Mouse (Mus musculus) embryonic facial prominence, embryonic 15.5 days (tissue): Measurements from ENCODE around the gene Ddx55. TPM values are rescaled to one million over a fixed set of nuclear protein-coding genes. Genes with fewer than 3 reads are reported as not detected.
"Not testable (repeated sequence)": the region's sequence is repeated elsewhere in the genome, so short reads cannot be mapped to it uniquely, and the experiment has no call there.

Experiments
- ATAC-seq: fragments of 200-750 bp; cut with Nextera tagmentation; 2 replicates; pipeline ENCODE4 v1.8.0; 2017; ENCODE audit warnings: low read depth, moderate TSS enrichment; ENCODE audit not compliant: insufficient number of reproducible peaks, low FRiP score, low TSS enrichment
- H3K27ac ChIP-seq: fragments of 300-500 bp; sonication (generic); replicated peaks from 2 replicates; pipeline ENCODE4 v1.5.1; 2015; ENCODE audit warnings: mild to moderate bottlenecking, inconsistent platforms
- H3K27me3 ChIP-seq: fragments of 300-500 bp; sonication (generic); 2 replicates; pipeline ENCODE4 v1.6.1; 2015; ENCODE audit warnings: inconsistent platforms
- H3K36me3 ChIP-seq: fragments of 300-500 bp; sonication (generic); 2 replicates; pipeline ENCODE4 v1.6.1; 2015; ENCODE audit warnings: mild to moderate bottlenecking, inconsistent platforms
- H3K4me1 ChIP-seq: fragments of 300-500 bp; sonication (generic); 2 replicates; pipeline ENCODE4 v1.6.1; 2015; ENCODE audit warnings: inconsistent platforms
- H3K4me2 ChIP-seq: fragments of 300-500 bp; sonication (generic); replicated peaks from 2 replicates; pipeline ENCODE4 v1.6.1; 2015; ENCODE audit warnings: mild to moderate bottlenecking, inconsistent platforms
- H3K4me3 ChIP-seq: fragments of 300-500 bp; sonication (generic); replicated peaks from 2 replicates; pipeline ENCODE4 v1.5.1; 2015; ENCODE audit warnings: mild to moderate bottlenecking, inconsistent platforms
- H3K9ac ChIP-seq: fragments of 300-500 bp; sonication (generic); 2 replicates; pipeline ENCODE4 v1.6.1; 2015; ENCODE audit warnings: inconsistent platforms
- H3K9me3 ChIP-seq: fragments of 300-500 bp; sonication (generic); replicated peaks from 2 replicates; pipeline ENCODE4 v1.6.1; 2016; ENCODE audit warnings: inconsistent platforms
- WGBS: fragments of 180-500 bp; shearing (Covaris S2); methylation state at CpG from one replicate; pipeline ENCODE4 v1.1.7; 2015; 5-methylcytosine and 5-hydroxymethylcytosine counted together
- polyA plus RNA-seq: library from polyadenylated mRNA; unstranded; fragments of >200 nt; fragmentation: Nextera tagmentation; extraction: Ambion mirVana; gene quantifications from 2 replicates; pipeline ENCODE4 v1.2.1, GENCODE M21; 2015

Ddx55 gene
- polyA plus RNA-seq, 1 experiment from 2014 or later = 17.7 TPM

DNA sequence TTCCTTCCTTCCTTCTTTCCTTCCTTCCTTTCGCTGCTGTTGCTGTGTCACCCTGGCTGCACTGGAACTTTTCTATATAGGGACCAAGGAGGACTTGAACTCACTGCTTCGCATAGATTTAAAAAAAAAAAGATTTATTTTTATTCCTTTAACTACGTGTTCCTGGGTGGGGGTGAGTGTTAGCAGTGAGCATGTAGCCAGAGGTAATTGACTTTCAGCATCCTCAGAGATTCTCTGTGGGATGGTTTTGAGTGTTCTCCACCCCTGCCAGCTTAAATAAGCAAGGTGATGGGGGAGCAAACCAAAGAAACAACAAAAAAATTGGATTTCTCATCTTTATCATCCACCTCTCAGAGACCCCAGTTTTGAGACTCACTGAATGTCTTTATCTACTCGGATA lies 12.8 kb upstream of the Ddx55 start:
- no peak overlapping the region for H3K9ac ChIP-seq
- peak overlapping the region; percentile 43 for H3K4me2 ChIP-seq
- peak overlapping the region; percentile 89; the same call in 1 of the 2 replicates for H3K27ac ChIP-seq
- H3K27me3 ChIP-seq = no peaks in the 10 kb centered on the region
- H3K4me1 ChIP-seq = peaks cover 18% of the 10 kb centered on the region
- peak overlapping the region; percentile 96 for H3K4me3 ChIP-seq
- H3K9me3 ChIP-seq = no peaks in the 10 kb centered on the region
- 73% methylated on average over 4 of the region's 4 CpGs for WGBS
- peaks cover 17% of the 10 kb centered on the region for H3K36me3 ChIP-seq
- no peak for ATAC-seq

DNA sequence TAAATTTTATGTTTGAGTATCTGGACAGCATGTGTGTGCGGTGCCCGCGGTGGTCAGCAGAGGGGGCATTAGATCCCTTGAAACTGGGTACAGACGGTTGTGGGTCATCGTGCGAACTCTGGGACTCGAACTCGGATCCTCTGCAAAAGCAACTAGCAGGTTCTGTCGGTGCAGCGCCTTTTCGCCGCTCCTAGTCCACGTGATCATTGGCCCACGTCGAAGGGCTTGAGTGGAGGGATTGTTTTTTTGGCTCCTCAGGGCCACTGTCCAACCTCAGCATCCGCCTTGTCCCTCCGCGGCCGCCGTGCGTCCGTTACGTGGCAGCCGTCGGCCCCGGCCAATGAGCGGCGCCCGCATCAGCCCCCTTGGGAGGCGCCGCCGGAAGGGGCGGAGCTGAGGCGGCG lies 12.3 kb upstream of the Ddx55 start, which contains the start of gene Tmed2:
Tmed2 (plus strand) TSS at position 313 of the 404 bp plus-strand sequence.
- WGBS = under 1% methylated on average over 35 of the region's 35 CpGs
- Histone ChIP-seq H3K4me2 (peak within 1 kb of the TSS; percentile 52), H3K9me3 (no peaks in the 10 kb centered on the region), H3K27me3 (no peaks in the 10 kb centered on the region), H3K4me1 (peaks cover 18% of the 10 kb centered on the region), H3K4me3 (peak within 1 kb of the TSS; percentile 96), H3K9ac (peak within 1 kb of the TSS; percentile 93), H3K27ac (peak within 1 kb of the TSS; percentile 89), H3K36me3 (peaks cover 22% of the 10 kb centered on the region)
- ATAC-seq = peak; percentile 96

DNA sequence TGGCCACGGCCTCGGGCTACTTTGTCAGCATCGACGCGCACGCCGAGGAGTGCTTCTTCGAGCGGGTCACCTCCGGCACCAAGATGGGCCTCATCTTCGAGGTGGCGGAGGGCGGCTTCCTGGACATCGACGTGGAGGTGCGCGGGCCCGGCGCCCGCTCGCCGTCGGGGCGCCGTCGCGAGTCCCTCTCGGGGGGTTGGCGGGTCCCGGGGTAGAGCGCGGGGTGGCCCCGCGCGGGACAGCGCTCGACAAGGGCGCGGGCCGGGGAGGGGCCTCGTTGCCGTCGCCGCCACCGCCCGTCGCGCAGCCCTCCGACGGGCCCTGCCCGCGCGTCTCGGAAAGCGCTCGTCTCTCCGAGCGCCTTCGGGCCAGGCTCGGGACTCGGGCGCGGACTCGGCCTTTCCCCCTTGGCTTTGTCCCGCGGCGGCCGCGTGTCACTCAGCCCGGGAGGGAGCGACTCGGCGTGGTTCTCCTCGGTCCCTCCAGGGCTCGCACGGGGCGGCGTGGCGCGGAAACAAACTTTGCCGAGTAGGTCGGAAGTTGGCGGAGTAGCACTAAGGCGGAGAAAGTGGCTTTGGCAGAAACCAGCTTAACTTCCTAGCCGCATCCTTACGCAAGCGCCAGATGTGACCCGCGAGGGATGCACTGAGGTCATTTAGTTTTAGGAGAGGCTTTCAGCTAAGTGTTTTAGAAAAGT lies 11.6 kb upstream of the Ddx55 start:
- ATAC-seq = peak; percentile 76
- peak overlapping the region; percentile 52 for H3K4me2 ChIP-seq
- H3K9me3 ChIP-seq = no peaks in the 10 kb centered on the region
- H3K27ac ChIP-seq = peak overlapping the region; percentile 89
- no peaks in the 10 kb centered on the region for H3K27me3 ChIP-seq
- under 1% methylated on average over 68 of the region's 89 CpGs for WGBS
- peaks cover 29% of the 10 kb centered on the region for H3K36me3 ChIP-seq
- peak overlapping the region; percentile 93 for H3K9ac ChIP-seq
- H3K4me1 ChIP-seq = peaks cover 18% of the 10 kb centered on the region
- peak overlapping the region; percentile 96 for H3K4me3 ChIP-seq

DNA sequence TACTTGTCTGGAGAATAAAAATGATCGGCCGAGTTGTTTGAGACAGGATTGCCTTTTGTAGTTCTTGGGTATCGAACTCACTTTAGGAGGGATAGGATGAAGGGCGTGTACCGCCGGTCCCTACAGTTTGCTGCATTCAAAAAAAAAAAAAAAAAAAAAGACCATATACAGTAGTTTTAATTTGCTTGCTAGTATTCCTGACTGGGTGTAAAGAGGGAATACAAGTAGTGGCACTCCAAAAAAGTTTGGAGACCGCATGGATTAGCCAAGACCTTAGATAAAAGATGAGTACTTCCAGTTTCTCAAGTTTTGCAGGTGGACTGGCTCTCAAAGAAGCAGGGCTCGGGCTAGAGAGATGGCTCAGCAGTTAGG lies 11.1 kb upstream of the Ddx55 start:
- Histone ChIP-seq H3K36me3 (peaks cover 34% of the 10 kb centered on the region), H3K9me3 (no peaks in the 10 kb centered on the region), H3K4me2 (peak overlapping the region; percentile 52), H3K9ac (peak overlapping the region; percentile 93), H3K27me3 (no peaks in the 10 kb centered on the region), H3K27ac (peak overlapping the region; percentile 89), H3K4me3 (peak overlapping the region; percentile 96), H3K4me1 (peaks cover 18% of the 10 kb centered on the region)
- WGBS = 10% methylated on average over 8 of the region's 8 CpGs
- no peak for ATAC-seq

DNA sequence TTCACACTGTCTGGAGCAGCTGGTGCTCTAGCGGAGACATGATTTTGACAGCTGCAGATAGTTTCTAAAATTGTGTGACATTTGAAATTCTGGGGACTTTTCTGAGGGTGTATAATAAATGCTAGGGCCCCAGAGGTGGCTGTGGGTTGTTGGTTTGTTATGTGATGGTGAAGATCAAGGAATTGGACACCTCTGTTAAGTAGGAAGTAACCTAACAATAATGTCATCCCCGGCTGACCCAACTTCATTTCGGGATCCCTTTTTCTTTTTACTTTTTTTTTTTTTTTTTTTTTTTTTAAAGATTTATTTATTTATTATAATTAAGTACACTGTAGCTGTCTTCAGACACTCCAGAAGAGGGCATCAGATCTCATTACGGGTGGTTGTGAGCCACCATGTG lies 1.9 kb upstream of the Ddx55 start:
- H3K27me3 ChIP-seq, ATAC-seq, H3K4me3 ChIP-seq, H3K27ac ChIP-seq, H3K9ac ChIP-seq, H3K9me3 ChIP-seq, H3K4me2 ChIP-seq: not testable (repeated sequence)
- peaks cover 16% of the 10 kb centered on the region for H3K4me1 ChIP-seq
- peaks cover 45% of the 10 kb centered on the region for H3K36me3 ChIP-seq
- 91% methylated on average over 4 of the region's 4 CpGs for whole genome bisulfite sequencing

DNA sequence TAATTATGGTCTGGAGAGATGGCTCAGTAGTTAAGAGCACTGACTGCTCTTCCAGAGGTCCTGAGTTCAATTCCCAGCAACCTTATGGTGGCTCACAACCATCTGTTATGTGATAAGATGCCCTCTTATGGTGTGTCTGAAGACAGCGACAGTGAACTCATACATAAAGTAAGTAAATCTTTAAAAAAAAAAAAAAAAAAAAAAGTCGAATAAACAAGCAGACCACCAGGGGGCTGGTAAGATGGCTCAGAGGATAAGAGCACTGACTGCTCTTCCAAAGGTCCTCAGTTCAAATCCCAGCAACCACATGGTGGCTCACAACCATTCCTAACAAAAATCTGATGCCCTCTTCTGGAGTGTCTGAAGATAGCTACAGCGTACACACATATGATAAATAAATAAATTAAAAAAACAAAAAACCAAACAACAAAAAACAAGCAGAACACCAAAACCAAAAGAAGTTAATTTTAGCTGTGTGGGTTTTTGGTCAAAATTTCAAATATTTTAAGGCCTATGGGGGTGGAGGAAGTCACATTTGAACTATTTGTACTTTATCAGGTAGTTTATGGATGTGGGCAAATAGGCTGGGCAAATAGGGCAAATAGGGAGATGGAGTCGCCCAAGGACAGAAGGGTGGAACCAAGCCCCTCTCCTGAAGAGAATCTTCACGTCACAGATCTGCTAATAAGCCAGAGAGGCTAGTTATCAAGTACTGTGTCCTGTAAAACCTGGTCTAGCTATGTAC lies 1.1 kb upstream of the Ddx55 start:
- Histone ChIP-seq H3K4me2 (peak overlapping the region; percentile 81), H3K4me1 (peaks cover 16% of the 10 kb centered on the region), H3K27ac (peak overlapping the region; percentile 89), H3K4me3 (peak overlapping the region; percentile 71), H3K36me3 (peaks cover 39% of the 10 kb centered on the region), H3K9ac (peak overlapping the region; percentile 62)
- WGBS = 36% methylated on average over 5 of the region's 5 CpGs
- H3K9me3 ChIP-seq, H3K27me3 ChIP-seq, ATAC-seq: not testable (repeated sequence)

DNA sequence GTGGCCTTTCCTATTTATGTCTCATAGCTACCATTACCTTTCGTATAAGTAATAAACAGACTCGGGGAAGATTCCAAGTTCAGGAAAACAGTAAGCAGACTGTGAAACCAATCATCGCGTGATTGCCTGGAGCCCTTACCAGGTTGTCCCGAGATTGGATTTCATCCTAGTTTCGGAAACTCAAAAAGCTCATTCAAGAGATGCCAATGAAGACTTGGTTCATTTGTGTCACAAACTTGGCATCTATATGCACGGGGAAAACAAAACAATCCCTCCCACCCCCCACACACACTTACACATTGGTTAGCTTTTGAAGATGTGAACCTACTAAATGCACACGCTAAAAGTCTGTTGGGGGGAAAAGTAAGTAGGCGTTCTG lies 581 bp upstream of the Ddx55 start:
- peaks cover 40% of the 10 kb centered on the region for H3K36me3 ChIP-seq
- peak overlapping the region; percentile 71 for H3K4me3 ChIP-seq
- peak overlapping the region; percentile 62 for H3K9ac ChIP-seq
- H3K27me3 ChIP-seq = no peaks in the 10 kb centered on the region
- WGBS = 3% methylated on average over 9 of the region's 9 CpGs
- no peak for ATAC-seq
- H3K4me2 ChIP-seq = peak overlapping the region; percentile 81
- H3K4me1 ChIP-seq = peaks cover 16% of the 10 kb centered on the region
- peak overlapping the region; percentile 89 for H3K27ac ChIP-seq
- no peaks in the 10 kb centered on the region for H3K9me3 ChIP-seq

DNA sequence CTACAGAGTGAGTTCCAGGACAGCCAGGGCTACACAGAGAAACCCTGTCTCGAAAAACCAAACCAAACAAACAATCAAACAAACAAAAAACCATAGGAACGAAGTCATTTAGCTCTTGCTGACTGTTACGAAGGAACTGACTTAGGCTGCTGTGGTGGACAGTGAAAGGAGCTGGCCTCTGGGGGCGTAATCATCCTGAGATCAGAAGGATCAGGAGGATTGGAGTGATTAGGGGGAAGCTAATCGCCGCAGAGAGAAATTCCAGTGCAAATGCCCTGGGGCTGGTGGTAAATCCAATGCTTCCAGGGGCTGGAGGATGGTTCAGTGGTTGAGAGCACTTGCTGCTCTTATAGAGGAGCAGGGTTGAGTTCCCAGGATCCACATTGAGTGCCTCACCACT lies 943 bp downstream of the Ddx55 start:
- H3K4me3 ChIP-seq = peak overlapping the region; percentile 71
- no peaks in the 10 kb centered on the region for H3K27me3 ChIP-seq
- no peak overlapping the region for H3K27ac ChIP-seq
- H3K9me3 ChIP-seq = no peaks in the 10 kb centered on the region
- H3K36me3 ChIP-seq = peaks cover 38% of the 10 kb centered on the region
- no peak overlapping the region for H3K9ac ChIP-seq
- H3K4me1 ChIP-seq = peaks cover 16% of the 10 kb centered on the region
- peak overlapping the region; percentile 81 for H3K4me2 ChIP-seq
- no peak for ATAC-seq
- 42% methylated on average over 6 of the region's 6 CpGs for WGBS

DNA sequence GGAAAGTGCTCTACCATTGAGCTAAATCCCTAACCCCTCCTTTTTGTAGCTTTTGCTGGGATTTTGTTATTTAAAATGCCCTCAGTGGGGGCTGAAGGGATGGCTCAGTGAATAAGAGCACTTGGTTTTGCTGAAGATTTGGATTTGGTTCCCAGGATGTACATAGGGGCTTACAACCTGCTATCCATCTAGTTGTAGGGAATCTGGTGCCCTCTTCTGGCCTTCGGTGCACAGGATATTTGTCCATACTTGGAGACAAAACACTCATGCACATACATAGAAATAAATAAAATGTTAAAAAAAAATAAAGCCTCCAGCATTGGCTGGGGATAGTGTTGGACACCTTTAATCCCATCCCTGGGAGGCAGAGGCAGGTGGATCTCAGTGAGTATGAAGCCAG lies 2.5 kb downstream of the Ddx55 start:
- 70% methylated on average over 1 of the region's 1 CpGs for WGBS
- Histone ChIP-seq H3K4me3 (no peak overlapping the region), H3K9ac (no peak overlapping the region), H3K9me3 (no peaks in the 10 kb centered on the region), H3K27ac (no peak overlapping the region), H3K27me3 (no peaks in the 10 kb centered on the region), H3K36me3 (peaks cover 48% of the 10 kb centered on the region), H3K4me1 (peaks cover 16% of the 10 kb centered on the region), H3K4me2 (no peak overlapping the region)
- no peak for ATAC-seq

DNA sequence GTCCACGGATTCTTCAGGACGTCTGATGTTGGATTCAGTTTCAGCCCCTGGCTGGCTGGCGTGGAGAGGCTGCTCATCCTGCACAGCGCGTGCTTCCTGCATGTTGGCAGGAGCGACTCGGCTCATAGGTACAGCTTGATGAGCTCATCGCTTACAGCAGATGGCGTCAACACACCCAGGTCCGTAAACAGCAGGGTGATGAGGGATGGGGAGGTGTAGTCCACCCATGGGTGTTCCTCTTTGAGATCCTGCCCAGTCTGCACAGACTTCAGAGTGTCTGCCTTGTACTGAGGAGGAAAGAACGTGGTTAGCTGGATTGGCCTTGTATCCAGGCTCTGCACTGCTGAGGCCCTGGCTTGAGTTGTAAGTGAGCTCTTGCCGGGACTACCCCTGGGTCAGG lies 18.4 kb downstream of the Ddx55 start:
- Histone ChIP-seq H3K4me3 (no peak overlapping the region), H3K4me1 (no peaks in the 10 kb centered on the region), H3K36me3 (peaks cover 98% of the 10 kb centered on the region), H3K27me3 (no peaks in the 10 kb centered on the region), H3K27ac (no peak overlapping the region), H3K9me3 (no peaks in the 10 kb centered on the region), H3K9ac (no peak overlapping the region), H3K4me2 (no peak overlapping the region)
- no peak for ATAC-seq
- 79% methylated on average over 12 of the region's 12 CpGs for WGBS

DNA sequence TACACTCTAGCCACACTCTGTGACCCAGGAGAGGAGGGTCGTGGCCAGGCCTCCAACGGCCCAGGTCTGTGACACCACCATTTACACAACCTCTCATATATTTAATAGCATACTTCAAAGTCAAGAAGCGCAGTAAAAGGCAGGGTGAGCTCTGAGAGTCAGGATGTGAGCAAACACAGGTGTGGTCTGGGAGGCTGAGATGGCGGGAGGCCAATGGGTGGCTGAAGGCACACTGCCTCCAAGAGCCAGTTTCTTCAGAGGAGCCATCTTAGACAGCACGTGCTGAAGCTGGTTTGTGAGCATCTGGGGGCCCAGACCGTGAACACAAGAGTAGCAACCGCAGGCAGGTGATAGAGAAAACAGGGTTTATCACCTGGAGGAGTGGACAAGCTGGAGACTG lies 22.8 kb downstream of the Ddx55 start:
- Histone ChIP-seq H3K4me2 (no peak overlapping the region), H3K27ac (no peak overlapping the region), H3K9ac (no peak overlapping the region), H3K27me3 (no peaks in the 10 kb centered on the region), H3K4me3 (no peak overlapping the region), H3K4me1 (peaks cover 21% of the 10 kb centered on the region), H3K9me3 (no peaks in the 10 kb centered on the region), H3K36me3 (peaks cover 70% of the 10 kb centered on the region)
- WGBS = 91% methylated on average over 7 of the region's 7 CpGs
- no peak for ATAC-seq
